Mouse (Mus musculus): ENCODE measurements around the gene Coq4. TPM values are rescaled to one million over a fixed set of nuclear protein-coding genes. Genes with fewer than 3 reads are reported as not detected.

The Coq4 gene
- total RNA-seq, 2 experiments from 2014 or later = 7.9 to 9.7 TPM

DNA sequence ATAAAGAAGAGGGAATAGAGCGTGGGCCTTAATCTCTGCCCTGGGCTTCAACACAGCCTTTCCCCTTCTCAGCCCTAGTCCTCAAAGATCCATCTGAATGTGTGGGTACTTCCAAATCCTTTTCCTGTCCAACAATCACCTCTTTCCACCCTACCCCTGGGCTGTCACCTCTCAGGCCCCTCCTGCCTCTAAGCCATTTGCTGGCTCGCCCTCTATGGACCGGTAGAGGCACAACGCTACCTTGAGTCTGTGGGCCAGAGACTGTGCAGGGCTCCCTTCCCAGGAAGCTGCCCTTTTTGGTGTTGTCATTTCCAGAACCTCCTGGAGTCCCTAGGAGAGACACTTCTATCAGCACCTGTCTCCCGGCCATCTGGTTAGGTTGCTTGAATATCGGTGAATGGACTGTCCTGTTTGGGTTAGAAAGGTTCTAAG is 16.1 kb downstream of the Coq4 start:
- DNase-seq = no peak
- TF ChIP-seq CTCF (IDR thresholded peaks at IDR 0.05) = peak; percentile 24; the same call in 1 of the 2 replicates
- Histone ChIP-seq H3K4me3 (peak overlapping the region; percentile 98), H3K27ac (peak overlapping the region; percentile 91)
- intact Hi-C loops (cut with DNase I) = no loop called here

DNA sequence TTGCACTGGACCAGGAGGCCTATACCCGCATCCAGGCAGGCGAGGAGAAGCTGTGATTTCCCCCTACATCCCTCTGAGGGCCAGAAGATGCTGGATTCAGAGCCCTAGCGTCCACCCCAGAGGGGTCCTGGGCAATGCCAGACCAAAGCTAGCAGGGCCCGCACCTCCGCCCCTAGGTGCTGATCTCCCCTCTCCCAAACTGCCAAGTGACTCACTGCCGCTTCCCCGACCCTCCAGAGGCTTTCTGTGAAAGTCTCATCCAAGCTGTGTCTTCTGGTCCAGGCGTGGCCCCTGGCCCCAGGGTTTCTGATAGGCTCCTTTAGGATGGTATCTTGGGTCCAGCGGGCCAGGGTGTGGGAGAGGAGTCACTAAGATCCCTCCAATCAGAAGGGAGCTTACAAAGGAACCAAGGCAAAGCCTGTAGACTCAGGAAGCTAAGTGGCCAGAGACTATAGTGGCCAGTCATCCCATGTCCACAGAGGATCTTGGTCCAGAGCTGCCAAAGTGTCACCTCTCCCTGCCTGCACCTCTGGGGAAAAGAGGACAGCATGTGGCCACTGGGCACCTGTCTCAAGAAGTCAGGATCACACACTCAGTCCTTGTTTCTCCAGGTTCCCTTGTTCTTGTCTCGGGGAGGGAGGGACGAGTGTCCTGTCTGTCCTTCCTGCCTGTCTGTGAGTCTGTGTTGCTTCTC is 28.5 kb downstream of the Coq4 start:
- TF ChIP-seq CTCF (IDR thresholded peaks at IDR 0.05) = no peak
- no peak for DNase-seq
- intact Hi-C loops (cut with DNase I) = loop anchor here (5.0 kb wide), 1 partner anchor 161 kb away; no protein-coding TSS in a partner anchor
- Histone ChIP-seq H3K4me3 (no peak overlapping the region), H3K27ac (no peak overlapping the region)

DNA sequence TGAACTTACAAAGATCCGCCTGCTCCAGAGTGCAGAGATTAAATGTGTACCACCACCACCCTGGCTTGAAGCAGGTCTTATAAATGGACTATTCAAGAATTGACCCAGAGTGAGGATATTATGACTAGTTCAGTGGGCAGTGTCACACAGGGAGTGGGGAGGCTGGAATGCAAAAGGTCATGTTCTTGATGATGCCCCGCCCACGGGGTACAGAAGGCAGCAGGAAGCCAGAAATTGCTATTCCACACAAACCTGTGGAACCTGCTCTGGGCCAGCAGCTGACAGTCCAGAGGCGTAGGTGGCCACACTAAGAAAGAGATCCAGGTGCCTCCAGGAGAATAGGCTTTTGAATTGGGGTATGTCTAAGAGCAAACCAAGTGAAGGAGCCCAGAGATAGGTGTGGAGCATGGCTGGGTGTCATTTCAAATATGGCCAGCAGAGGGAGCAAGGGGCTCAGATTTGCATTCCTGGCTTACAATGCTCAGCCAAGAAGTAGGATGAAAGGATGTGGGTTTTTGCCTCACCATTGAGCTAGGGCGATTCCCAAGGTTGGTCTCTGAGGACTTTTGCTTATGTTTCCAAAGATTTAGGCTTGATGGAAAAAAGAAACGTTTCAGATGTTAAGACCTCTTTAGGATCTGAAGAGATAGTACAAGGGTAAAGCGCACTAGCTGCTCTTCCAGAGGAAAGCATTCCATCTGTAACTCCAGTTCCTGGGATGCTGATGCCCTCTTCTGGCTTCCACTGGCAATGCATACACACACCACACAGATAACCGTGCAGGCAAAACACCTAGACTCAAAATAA is 30.3 kb downstream of the Coq4 start:
- Histone ChIP-seq H3K27ac (no peak overlapping the region), H3K4me3 (no peak overlapping the region)
- DNase-seq = peak; percentile 81
- peak; percentile 82 for TF ChIP-seq CTCF (IDR thresholded peaks at IDR 0.05)
- intact Hi-C loops (cut with DNase I) = loop anchor here (1.0 to 5.0 kb wide), 2 partner anchors 42 to 160 kb away; no protein-coding TSS in a partner anchor

DNA sequence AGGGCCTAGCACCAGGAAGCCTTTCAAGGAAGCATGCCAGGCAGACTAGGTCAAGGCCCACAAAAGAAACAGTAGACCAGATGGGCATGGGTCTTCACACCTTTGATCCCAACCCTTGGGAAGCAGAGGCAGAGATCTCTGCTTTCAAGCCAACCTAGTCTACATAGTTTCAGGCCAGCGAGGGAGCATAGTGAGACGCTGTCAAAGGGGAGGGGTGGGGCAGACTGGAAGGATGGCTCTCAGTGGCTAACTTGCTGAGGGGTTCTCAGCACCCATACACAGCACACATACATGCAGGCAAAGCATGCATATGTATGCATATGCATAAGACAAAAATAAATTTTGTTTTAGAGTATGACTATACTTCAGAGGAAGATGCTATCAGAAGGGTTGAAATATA is 32.1 kb downstream of the Coq4 start:
- intact Hi-C loops (cut with DNase I) = loop anchor here (5.0 kb wide), 1 partner anchor 158 kb away; no protein-coding TSS in a partner anchor
- no peak overlapping the region for H3K4me3 ChIP-seq
- no peak for TF ChIP-seq CTCF (IDR thresholded peaks at IDR 0.05)
- H3K27ac ChIP-seq = peak overlapping the region; percentile 87; the same call in 1 of the 2 replicates
- DNase-seq = no peak

DNA sequence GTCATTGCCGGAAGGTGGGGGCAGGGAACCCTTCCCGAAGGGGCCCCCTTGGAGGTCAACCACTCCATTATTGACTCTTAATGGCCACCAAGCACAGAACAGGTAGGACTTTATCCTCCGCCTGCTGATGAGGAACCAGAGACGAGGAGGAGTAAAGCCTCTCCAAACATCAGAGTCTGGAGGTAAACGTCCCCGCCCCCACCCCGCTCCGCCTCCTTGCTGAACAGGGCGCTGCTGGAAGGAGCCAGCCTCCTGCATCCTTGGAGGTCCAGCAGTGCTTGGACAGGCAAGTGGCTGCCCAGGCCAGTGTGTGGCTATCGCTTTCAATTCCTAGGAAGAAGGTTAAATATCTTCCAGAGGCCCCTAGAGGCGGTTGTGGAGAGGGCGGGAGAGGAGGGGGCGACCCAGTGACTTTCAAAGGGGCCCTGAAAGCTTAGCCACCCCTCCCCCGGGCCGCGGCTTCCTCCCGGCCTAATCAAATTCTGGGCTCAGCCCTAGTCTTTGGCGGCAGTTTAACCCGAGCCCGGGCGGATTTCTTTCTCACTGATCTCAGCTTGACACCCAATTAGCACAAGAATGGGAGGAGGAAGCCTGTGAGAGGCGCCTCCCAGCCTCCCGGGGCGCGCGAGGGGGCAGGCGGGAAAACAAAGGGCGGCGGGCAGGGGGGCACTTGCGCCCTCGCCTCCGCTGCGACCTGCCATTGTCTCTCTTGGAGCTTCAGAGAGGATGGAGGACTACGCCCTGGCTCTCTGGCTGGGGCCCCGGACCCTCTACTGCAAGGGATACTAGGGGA is 32.9 kb downstream of the Coq4 start, which contains the start of gene Urm1:
Gene Urm1 (plus strand): TSS at position 51 of the 793 bp plus-strand sequence.
- TF ChIP-seq CTCF (IDR thresholded peaks at IDR 0.05) = no peak
- peak within 1 kb of the TSS; percentile 87 for H3K27ac ChIP-seq
- H3K4me3 ChIP-seq = peak within 1 kb of the TSS; percentile 72
- DNase-seq = peak; percentile 64
- intact Hi-C loops (cut with DNase I) = no loop called here

DNA sequence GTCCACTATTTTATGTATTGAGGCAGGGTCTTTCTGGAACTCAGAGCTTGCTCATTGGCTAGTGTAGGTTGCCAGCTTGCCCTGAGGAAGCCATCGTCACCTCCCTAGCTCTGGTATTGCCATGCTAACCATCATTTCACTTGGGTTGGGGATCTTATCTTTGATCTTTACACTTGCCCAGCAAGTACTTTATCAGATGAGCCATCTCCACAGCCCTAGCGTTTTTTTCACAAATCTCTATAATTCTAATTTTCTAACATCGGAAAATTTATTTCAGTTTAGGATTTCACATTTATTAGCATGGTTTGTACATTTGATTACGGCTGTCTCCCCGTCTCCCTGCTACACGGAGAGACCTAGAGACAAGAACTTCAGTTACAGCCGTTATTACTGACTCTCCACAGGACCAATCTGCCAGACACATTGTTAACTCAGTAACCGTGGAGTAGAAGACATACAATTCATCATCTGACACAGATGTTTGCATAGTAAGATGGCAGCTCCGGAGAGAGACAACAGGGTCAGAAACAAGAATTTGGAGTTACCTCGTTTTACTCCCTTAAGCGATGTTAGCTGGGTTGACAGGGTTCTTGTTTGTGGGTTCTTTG is 39.1 kb downstream of the Coq4 start:
- Histone ChIP-seq H3K4me3 (peak overlapping the region; percentile 85), H3K27ac (peak overlapping the region; percentile 93)
- TF ChIP-seq CTCF (IDR thresholded peaks at IDR 0.05) = no peak
- intact Hi-C loops (cut with DNase I) = no loop called here
- no peak for DNase-seq

DNA sequence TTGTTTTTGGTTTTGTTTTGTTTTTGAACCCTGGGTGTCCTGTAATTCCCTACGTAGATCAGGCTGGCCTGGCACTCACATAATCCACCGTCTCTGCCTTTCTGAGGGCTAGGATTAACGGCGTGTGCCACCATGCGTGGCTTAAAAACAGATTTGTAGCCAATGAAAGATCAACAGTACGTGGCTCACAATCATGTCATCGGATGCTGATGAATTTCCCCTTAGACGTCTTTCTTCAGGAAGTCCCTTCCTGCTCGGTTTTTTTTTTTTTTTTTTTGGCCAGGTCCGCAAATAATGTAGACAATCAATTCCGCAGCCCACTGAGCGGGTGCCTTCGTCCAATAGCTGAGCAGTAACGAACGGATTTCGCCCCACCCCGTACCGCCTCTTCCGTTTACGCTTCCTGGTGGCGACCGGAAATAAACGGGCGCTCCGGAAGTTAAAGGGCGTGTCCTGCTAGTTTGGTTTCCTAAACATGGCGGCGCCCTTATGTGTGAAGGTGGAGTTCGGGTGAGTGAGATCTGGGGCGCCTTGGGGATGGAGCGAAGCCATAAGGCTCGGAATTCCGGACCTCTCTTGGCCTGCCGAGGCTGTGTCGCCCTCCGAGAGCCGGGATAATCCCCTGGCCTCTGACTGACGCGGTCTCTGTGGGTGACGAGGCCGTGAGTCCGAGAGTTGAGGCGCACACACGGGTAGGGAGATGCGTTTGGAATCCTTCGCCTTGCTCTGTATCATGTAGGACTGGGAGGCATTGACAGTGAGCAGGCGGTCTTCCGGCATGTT is 39.8 kb downstream of the Coq4 start:
- intact Hi-C loops (cut with DNase I) = no loop called here

DNA sequence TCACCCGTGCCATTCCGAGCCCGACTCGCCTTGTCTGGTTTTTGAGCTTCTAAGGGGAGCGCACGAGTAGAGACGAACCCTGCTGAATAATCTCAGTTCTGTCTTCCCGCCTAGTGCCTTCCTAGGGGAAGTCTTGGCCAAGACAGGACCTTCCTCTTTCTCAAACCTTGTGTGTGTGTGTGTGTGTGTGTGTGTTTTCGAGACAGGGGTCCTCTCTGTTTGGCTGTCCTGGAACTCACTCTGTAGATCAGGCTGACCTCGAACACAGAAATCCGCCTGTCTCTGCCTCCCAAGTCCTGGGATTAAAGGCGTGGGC is 40.4 kb downstream of the Coq4 start:
- intact Hi-C loops (cut with DNase I) = no loop called here
- Histone ChIP-seq H3K4me3 (peak overlapping the region; percentile 85), H3K27ac (peak overlapping the region; percentile 93)
- no peak for TF ChIP-seq CTCF (IDR thresholded peaks at IDR 0.05)
- no peak for DNase-seq

More for the DNA sequence above, 39.8 kb downstream of the Coq4 start:
- H3K27ac ChIP-seq = peak overlapping the region; percentile 93
- TF ChIP-seq CTCF (IDR thresholded peaks at IDR 0.05) = no peak
- DNase-seq = peak; percentile 96
- peak overlapping the region; percentile 85 for H3K4me3 ChIP-seq

DNA sequence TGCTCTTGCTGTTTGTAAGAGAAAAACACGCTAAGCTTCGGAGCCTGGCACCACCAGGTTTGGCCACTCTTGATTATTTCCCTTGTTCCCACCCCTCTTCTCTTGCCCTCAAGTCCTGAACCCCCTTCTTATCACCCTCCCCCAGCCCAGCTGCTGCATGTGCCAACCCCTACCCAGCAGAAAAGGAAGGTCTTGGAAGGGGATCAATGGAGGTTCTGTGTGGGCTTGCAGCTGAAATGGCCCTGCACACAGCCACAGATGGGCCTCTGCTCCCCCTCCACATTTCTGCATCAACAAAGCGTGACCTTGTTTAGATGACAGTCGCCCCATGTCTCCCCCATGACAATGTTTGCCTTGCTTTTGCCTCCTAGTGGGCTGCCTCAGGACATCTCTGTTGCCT is 43.8 kb downstream of the Coq4 start:
- intact Hi-C loops (cut with DNase I) = no loop called here
- TF ChIP-seq CTCF (IDR thresholded peaks at IDR 0.05) = no peak
- no peak for DNase-seq
- Histone ChIP-seq H3K27ac (no peak overlapping the region), H3K4me3 (no peak overlapping the region)

DNA sequence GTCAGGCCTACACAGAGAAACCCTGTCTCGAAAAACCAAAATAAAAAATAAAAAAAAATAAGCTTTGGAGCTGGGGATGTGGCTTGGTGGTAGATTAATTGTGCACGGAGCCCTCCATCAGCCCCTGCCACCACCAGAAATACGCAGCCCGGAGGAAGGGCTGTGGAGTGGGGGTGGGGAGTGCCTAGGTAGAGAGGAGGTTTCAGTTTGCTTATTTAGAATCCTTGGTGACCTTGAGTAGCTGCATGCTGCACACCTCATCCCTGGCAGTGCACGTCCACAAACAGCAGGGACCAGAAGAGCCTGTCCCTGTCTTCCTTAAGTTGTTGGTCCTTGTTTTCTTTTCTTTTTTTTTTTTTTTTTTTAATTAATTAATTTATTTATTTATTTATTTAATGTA is 46.5 kb downstream of the Coq4 start:
- intact Hi-C loops (cut with DNase I) = no loop called here
- Histone ChIP-seq H3K4me3 (no peak overlapping the region), H3K27ac (no peak overlapping the region)
- no peak for DNase-seq
- TF ChIP-seq CTCF (IDR thresholded peaks at IDR 0.05) = no peak

DNA sequence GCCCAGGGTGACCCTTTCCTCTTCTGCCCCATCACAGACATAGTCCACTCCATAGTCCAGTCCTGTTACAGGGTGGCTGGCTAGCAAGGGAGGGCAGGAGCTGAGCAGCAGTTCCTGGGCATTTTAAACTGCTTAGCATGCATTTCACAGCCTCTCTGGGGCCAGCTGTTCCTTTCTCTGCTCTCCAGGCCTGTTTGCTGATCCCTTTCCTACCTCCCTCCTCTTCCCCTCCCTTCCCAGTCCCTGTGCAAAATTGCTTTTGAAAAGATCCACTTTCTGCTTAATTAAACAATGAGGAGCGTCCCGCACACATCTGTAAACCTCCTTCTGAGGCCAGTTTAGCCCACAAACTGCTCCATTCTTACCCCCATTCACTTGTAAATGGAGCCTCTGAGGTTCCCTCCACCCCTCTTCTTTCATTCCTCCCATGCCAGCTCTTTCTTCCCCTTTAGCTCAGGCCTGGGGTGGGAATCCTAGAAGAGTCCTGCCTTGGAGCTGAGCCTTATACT is 48.2 kb downstream of the Coq4 start:
- no peak for TF ChIP-seq CTCF (IDR thresholded peaks at IDR 0.05)
- DNase-seq = no peak
- intact Hi-C loops (cut with DNase I) = no loop called here
- H3K27ac ChIP-seq = no peak overlapping the region
- no peak overlapping the region for H3K4me3 ChIP-seq
